ENCODE assay signal across 8 mouse cellular contexts in genomic region chr15:79892213-79892541, GRCm38 (mm10). TPM values are rescaled to one million over a fixed set of nuclear protein-coding genes. Genes with fewer than 3 reads are reported as not detected.
DNase-seq lines count a peak whose midpoint lies in the region; ATAC-seq lines count a peak whose summit lies in the region.

No protein-coding gene starts in this region.

- ATAC-seq in embryonic facial prominence, embryonic 12.5 days (ENCODE audit: insufficient number of reproducible peaks, insufficient read depth, low FRiP score, low TSS enrichment), result peak; percentile 15; the same call in 1 of the 2 replicates
- peak; percentile 90 for ATAC-seq in lung, embryonic 16.5 days (ENCODE audit: low read depth)
- peak; percentile 65 for ATAC-seq in neutrophil, adult 5-6 weeks (ENCODE audit: extremely low read depth, insufficient number of reproducible peaks, low FRiP score, poor library complexity, severe bottlenecking)

- peaks cover 18% of the 10 kb centered on the region for H3K27me3 ChIP-seq in embryonic facial prominence, embryonic 12.5 days
- H3K27me3 ChIP-seq in heart, embryonic 10.5 days (ENCODE audit: insufficient read depth, poor library complexity, severe bottlenecking), result peaks cover 25% of the 10 kb centered on the region
- no peaks in the 10 kb centered on the region for H3K27me3 ChIP-seq in lung, embryonic 16.5 days (ENCODE audit: control insufficient read depth, insufficient read depth, low read depth, low read length)

- peak overlapping the region; percentile 51 for H3K9ac ChIP-seq in embryonic facial prominence, embryonic 12.5 days
- H3K9ac ChIP-seq in lung, embryonic 16.5 days (ENCODE audit: low read length), result peak overlapping the region; percentile 70

- no peak overlapping the region for H3K27ac ChIP-seq in embryonic facial prominence, embryonic 12.5 days
- peak overlapping the region; percentile 75 for H3K27ac ChIP-seq in heart, embryonic 10.5 days
- H3K27ac ChIP-seq in lung, embryonic 16.5 days (ENCODE audit: low read length), result peak overlapping the region; percentile 89

- H3K4me2 ChIP-seq in embryonic facial prominence, embryonic 12.5 days (replicated peaks), result peak overlapping the region; percentile 53
- peak overlapping the region; percentile 55 for H3K4me2 ChIP-seq in lung, embryonic 16.5 days (ENCODE audit: low read depth, low read length)

- DNase-seq in 3T3-L1 (ENCODE audit: low read depth, low spot score) (peak; percentile 84), NIH3T3 (ENCODE audit: low read depth) (peak; percentile 75)
- DNase-seq in heart, embryonic 10.5 days (ENCODE audit: low spot score), result peak; percentile 79
- peak; percentile 62 to 69 for DNase-seq in kidney, adult 8-10 months
- DNase-seq in urinary bladder, adult 2 months (ENCODE audit: low spot score), result peak; percentile 49

- H3K9me3 ChIP-seq in embryonic facial prominence, embryonic 12.5 days, result no peaks in the 10 kb centered on the region
- H3K9me3 ChIP-seq in heart, embryonic 10.5 days, result no peaks in the 10 kb centered on the region
- no peaks in the 10 kb centered on the region for H3K9me3 ChIP-seq in lung, embryonic 16.5 days (ENCODE audit: control insufficient read depth, low read length)

- peak overlapping the region; percentile 38 for H3K4me3 ChIP-seq in embryonic facial prominence, embryonic 12.5 days
- H3K4me3 ChIP-seq in heart, embryonic 10.5 days, result peak overlapping the region; percentile 61
- peak overlapping the region; percentile 58 for H3K4me3 ChIP-seq in lung, embryonic 16.5 days (ENCODE audit: low read length)

- no peaks in the 10 kb centered on the region for H3K36me3 ChIP-seq in embryonic facial prominence, embryonic 12.5 days
- 0 out of 2 replicates have a peak, but pooled peaks cover 5% of the 10 kb centered on the region for H3K36me3 ChIP-seq in heart, embryonic 10.5 days
- no peaks in the 10 kb centered on the region; the same call in 1 of the 2 replicates for H3K36me3 ChIP-seq in lung, embryonic 16.5 days (ENCODE audit: control insufficient read depth, insufficient read depth, low read length)

- peaks cover 10% of the 10 kb centered on the region for H3K4me1 ChIP-seq in embryonic facial prominence, embryonic 12.5 days
- H3K4me1 ChIP-seq in heart, embryonic 10.5 days, result peaks cover 20% of the 10 kb centered on the region
- peaks cover 15% of the 10 kb centered on the region for H3K4me1 ChIP-seq in lung, embryonic 16.5 days (replicated peaks; ENCODE audit: control insufficient read depth, insufficient read depth, low read length)

- under 1% methylated on average over 12 of the region's 12 CpGs for WGBS in embryonic facial prominence, embryonic 12.5 days
- WGBS in heart, embryonic 10.5 days, result 2% methylated on average over 12 of the region's 12 CpGs
- 2% methylated on average over 12 of the region's 12 CpGs for WGBS in lung, embryonic 16.5 days

RNA-seq across cellular contexts. Expression of gene Apobec3, which starts 0.7 kb away (rescaled TPM):
- 8.4 and 10.0 TPM in 2 replicates for polyA plus RNA-seq in embryonic facial prominence, embryonic 12.5 days (2016; fragmentation: Nextera tagmentation; extraction: Ambion mirVana)
- polyA plus RNA-seq in heart, embryonic 10.5 days (2016; fragmentation: Nextera tagmentation; extraction: Ambion mirVana), result 9.5 and 10.2 TPM in 2 replicates
- polyA plus RNA-seq in lung, embryonic 16.5 days (2015; fragmentation: Nextera tagmentation; extraction: Ambion mirVana), result 43.2 and 52.8 TPM in 2 replicates
- 473 and 531 TPM in 2 replicates for total RNA-seq in neutrophil, adult 5-6 weeks (2017)
- 59.2 and 62.1 TPM in 2 replicates for polyA plus RNA-seq in urinary bladder, adult 2 months (2012; rRNA removed)

RNA-seq across cellular contexts. Expression of gene Cbx6, which starts 57.7 kb away (rescaled TPM):
- 31.5 and 32.6 TPM in 2 replicates for polyA plus RNA-seq in embryonic facial prominence, embryonic 12.5 days (2016; fragmentation: Nextera tagmentation; extraction: Ambion mirVana)
- 18.9 and 27.1 TPM in 2 replicates for polyA plus RNA-seq in heart, embryonic 10.5 days (2016; fragmentation: Nextera tagmentation; extraction: Ambion mirVana)
- 73.5 and 80.7 TPM in 2 replicates for polyA plus RNA-seq in lung, embryonic 16.5 days (2015; fragmentation: Nextera tagmentation; extraction: Ambion mirVana)
- total RNA-seq in neutrophil, adult 5-6 weeks (2017), result 11.3 and 12.0 TPM in 2 replicates
- polyA plus RNA-seq in urinary bladder, adult 2 months (2012; rRNA removed), result 86.2 and 94.3 TPM in 2 replicates

RNA-seq across cellular contexts. Expression of gene Npcd, which starts 58.1 kb away (rescaled TPM):
- 0.60 TPM in 1 of 2 replicates, not detected in the other for polyA plus RNA-seq in embryonic facial prominence, embryonic 12.5 days (2016; fragmentation: Nextera tagmentation; extraction: Ambion mirVana)
- polyA plus RNA-seq in heart, embryonic 10.5 days (2016; fragmentation: Nextera tagmentation; extraction: Ambion mirVana), result not detected in 2 replicates
- 0.39 and 0.60 TPM in 2 replicates for polyA plus RNA-seq in lung, embryonic 16.5 days (2015; fragmentation: Nextera tagmentation; extraction: Ambion mirVana)
- total RNA-seq in neutrophil, adult 5-6 weeks (2017), result not detected in 2 replicates
- 0.47 and 0.87 TPM in 2 replicates for polyA plus RNA-seq in urinary bladder, adult 2 months (2012; rRNA removed)

Comparison
In these comparisons a context has a peak if more than half of its experiments do, and no peak if none do; other contexts are left out.
1. ATAC-seq: peak in every context shown above with its lines; median percentile 90 in lung, embryonic 16.5 days; 65 in neutrophil, adult 5-6 weeks; 15 in embryonic facial prominence, embryonic 12.5 days.